Mouse (Mus musculus) G1E (cell line): ENCODE results near the gene Tomm6.

Experiments used
- CTCF ChIP-seq: IDR thresholded peaks from 2 replicates; pipeline ENCODE4 v1.5.1; 2012; ENCODE audit warnings: low read depth, low read length, inconsistent platforms, mixed read lengths
- GATA1 ChIP-seq: IDR thresholded peaks from 2 replicates; pipeline ENCODE4 v1.6.1; 2012; ENCODE audit warnings: borderline replicate concordance, low read length, inconsistent platforms, mixed read lengths
- POLR2AphosphoS5 ChIP-seq: IDR thresholded peaks from 2 replicates; pipeline ENCODE4 v1.6.1; 2012; ENCODE audit warnings: low read depth, low read length, inconsistent platforms; ENCODE audit not compliant: insufficient replicate concordance
- TAL1 ChIP-seq: conservative IDR thresholded peaks from 2 replicates; pipeline ENCODE4 v1.6.1; 2012; ENCODE audit warnings: low read depth, low read length, inconsistent platforms, mixed read lengths

DNA sequence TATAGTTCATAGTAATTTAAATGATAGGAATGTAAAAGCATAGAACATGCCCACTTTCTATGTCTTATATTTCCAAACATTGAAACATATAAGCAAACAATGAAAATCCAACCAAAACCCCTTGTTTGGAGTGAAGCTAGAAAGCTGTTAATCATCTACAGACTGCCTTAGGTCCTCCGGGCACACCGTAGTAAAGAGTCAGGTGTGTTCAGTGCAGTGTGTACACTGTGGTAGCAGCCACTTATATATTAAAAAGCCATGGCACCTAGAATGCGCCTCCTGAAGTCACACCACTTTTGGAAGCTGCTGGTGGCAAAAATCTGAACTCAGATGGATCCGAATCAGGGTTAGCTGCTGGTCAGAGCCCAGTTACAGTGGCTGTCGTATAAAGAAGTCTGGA is 9.9 kb downstream of the Tomm6 start:
- TF ChIP-seq CTCF, result no peak
- no peak for TF ChIP-seq TAL1
- no peak for TF ChIP-seq GATA1
- TF ChIP-seq POLR2AphosphoS5, result no peak
